Mouse (Mus musculus): ENCODE results near the gene Agmo. TPM values are rescaled to one million over a fixed set of nuclear protein-coding genes. Genes with fewer than 3 reads are reported as not detected.

Agmo gene
- total RNA-seq, 2 experiments from 2014 or later, result 0.99 to 1.5 TPM

DNA sequence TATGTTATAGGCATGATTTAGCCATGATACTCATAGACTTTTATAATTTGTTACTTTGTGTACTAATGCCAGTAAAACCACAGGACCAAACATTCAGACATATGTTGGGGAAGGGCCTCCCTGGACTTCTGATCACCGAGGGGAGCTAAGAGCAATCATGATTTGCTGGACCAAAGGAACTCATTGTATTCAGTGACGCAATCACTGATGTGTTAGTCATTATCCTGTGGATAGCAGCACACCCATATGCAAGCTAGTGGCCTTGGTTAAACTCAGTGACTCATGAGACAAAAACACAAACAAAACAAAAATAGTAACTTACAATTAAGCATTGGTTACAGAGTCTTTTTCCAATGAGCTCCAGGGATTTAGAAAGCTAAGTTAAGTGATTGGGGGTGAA is 373.3 kb downstream of the Agmo start:
- intact Hi-C loops (cut with DNase I), result no loop called here

DNA sequence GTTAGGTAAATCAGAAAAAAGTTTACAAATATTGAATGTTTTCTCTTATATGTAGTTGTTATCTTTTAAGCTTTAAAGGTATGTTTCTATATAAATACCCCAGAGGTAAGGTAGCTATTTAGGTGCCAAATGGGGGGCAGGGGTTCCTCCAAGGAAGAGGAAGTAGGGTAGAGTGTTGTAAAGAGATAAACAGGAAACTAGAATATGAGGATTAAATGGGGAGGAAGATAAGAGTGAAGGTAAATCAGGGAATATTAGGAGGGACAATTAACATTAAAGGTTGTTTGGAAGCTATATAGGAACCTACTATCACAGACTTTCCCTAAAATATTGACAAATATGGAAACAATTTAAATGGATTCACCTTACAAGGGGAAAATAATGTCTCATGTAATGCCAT is 382.6 kb downstream of the Agmo start:
- DNase-seq, result no peak
- intact Hi-C loops (cut with DNase I), result no loop called here

More for the DNA sequence above, 373.3 kb downstream of the Agmo start:
- DNase-seq, result no peak

Other genes starting within 250 kb of the Agmo start
- gene Meox2, start 133.1 kb upstream of the Agmo start, total RNA-seq (2021), result 10 to 100 TPM; 24.6 to 30.9 TPM